Mouse (Mus musculus) mesoderm, embryonic 11.5 days (tissue): ENCODE measurements at regions not wholly inside any gene's neighbourhood (a gene's known extent, or its start where the extent isn't known, plus 50 kb on each side); places are given as distances from the start of the nearest gene placed in this dataset.

Source experiments
- DNase-seq: peaks from one replicate; pipeline ENCODE4 v3.0.0-alpha.2; 2012; ENCODE audit warnings: low read depth, low spot score

- no peak for DNase-seq
Observed at GRCm38 (mm10) chr12:61146695-61147094, 376.3 kb upstream of the Lrfn5 start.

- DNase-seq: peak; percentile 61
Observed at GRCm38 (mm10) chr12:61175331-61175730, 347.6 kb upstream of the Lrfn5 start.
